Mouse (Mus musculus): ENCODE measurements around the gene Stk26.

Stk26 gene

DNA sequence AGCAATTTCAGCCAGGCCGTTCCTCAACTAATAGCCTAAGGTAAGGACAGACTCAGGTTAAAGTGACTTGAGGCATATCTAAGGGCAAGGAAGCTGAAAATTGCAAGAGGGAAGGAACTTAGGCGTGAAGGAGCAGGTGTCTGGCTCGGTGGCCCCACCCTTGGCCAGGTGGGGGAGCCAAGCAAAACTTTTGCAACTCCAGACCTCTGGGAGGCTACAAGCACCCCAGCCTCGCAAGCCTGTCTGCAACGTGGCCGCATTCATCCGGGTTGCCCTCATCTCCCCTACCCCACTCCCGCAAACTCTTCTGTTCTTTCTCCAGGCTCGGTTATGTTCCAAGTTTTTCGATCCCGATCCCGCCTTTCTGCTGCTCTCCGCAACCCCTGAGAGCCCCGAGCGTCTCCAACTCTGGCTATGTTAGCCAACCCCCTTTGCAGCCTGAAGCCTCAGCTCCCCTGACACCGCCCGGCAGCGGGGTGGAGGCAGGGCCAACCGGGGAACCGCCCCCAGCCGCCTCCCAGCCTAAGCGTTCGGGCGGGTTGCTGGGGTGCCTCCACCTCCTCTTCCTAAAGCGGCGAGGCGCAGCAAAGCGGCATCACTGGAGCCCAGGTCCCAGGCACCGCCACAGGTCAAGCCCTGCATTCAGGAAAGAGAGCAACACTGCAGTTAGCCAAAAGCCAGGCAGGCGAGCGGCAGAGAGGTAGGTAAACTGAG is at the start of gene Stk26:
Stk26 (plus strand) TSS at position 201 of the 714 bp plus-strand sequence.
- peak; percentile 15 for DNase-seq

DNA sequence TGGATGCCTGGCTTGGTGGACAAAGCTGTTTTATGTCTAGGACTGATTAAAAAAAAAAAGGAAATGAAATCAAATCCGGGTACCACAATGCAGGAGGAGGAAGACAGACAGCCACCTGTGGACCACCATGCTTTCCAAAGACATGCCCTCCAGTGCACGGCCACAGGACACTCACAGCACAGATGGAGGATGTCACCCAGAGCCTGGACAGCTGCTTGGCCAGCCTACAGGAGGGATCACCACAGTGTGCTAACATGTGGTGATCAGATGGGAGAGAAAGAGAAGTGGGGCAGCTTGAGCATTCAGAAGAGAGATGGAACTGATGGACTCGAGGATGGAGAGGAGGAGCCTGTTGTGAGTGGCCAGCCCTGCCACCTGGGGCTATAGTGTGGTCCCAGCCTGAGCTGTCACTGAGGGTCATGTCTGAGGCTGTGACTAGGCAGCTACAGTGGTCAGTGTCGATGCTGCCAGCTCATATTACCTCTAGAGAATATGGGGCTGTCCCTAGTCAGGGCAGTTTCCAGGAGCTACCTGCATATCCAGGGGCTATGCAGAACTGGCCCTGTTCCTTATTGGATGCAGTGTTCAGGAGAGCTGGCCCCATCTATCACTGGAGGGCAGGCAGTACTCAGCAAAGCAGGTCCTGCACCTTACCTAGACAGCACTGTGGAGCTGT is 47.7 kb upstream of the Stk26 start:
- no peak for DNase-seq

DNA sequence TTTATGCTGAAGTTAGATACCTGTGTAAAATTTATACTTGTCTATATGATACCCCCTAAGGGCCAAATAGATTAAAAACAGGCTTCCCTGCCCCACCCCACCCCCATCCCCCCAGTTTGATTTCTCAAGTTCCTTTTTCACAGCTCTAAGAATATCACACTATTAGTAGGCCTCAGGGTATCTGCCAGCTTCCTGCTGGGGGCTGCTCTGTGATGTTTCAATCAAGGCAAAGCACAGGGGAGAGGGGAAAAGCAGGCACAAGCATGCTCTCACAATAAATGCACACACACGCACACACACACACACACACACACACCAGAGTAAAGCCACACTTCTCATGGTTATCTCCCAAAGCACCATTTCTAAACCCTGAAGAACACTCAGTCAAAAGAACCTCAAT is 43.0 kb upstream of the Stk26 start:
- DNase-seq = no peak

DNA sequence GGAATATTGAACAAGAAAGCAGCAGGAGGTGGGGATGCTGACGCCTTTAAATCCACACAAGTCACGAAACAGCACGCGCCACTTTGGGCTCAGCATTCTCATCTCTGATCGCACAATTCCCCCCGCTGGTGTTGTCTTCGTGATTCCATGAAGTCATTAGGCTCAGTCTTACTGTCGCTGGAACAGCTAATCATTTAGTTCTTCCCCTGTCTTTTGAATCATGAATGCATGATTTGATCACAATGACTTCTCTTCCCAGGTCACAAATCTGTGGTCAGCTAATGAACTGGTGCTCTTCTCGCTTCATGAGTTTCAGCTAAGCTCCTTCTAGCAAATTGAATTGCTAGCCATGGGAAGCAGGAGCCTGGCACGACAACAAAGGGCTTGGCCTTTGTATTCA is 42.3 kb upstream of the Stk26 start:
- no peak for DNase-seq

DNA sequence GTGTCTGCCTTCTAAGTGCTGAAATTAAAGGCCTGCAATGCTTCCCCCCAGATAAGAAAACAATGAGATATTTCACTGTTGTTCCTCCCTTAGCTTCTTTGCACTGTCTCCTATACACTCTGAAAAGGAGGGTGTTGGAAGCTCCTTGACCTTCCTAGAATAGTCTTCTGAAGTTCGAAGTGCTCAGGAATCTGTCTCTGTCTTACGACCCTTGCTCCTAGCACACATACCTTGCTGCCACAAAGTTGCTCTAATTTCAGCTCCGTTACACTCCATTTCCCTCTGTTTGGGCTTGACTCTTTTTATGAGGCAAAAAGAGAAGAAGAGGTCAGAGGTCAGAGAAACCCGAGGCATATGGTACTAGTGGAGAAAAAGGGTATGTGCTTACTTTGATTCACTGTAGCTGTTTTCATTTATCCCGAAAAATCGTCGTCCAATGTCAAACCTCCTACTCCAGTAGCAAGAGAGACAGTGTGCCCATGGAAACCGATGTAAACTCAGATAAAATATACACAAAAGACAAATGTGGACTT is 41.1 kb upstream of the Stk26 start:
- DNase-seq = no peak

DNA sequence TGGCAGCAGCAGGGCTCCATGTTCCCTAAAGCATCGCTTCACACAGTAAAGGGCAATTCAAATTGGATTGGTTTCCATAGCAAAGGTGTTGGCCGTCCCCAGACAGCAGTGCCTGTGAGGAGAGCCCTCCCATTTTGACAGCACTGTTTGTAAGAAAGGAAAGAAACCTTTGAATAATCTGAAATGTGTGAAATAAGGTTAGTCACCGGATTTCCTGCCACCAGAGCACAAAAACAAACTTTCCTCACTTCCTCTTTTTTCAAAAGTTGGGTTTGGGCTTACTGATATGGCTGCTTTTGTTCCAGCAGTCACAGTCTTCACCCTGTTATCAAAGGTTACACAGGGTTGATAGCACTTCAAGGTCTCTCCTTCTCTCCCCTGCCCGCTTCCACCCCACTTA is 35.2 kb upstream of the Stk26 start:
- DNase-seq = no peak

DNA sequence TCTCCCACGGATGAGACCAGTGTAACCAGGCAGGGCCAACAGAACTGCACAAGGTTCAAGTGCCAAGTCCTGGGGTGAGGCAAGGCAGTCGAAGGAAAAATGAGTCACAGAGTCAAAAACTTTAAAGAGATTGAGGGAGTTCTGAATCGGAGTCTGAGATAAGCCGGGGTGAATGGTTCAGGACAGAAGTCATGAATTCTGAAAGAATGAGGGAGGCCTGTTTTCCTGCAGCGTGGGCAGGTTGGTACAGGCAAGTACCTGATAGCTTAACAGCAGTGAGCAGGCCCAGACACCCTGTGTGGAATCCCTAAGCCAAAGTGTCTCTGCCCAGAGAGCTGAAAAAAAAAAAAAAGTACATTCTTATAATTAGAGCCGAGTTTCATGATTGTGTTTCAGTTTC is 17.0 kb upstream of the Stk26 start:
- DNase-seq = no peak

DNA sequence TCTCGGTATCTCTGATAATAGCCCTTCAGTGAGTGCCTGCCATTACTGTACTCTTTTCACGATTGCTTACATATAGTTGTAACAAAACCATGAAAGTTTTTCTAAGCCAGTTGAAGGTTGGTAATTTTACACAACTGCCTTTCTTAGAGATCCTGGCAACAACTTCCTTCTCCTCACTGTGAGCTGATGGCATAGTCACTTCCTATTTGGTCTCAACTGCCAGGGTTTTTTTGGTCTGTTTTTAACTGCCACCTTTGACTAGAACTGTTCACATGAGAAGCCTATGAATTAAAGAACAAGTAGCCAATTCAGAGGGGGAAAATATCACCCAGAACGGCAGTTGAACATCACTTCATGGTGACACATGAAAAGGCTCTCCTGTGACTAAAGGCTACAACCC is 5.3 kb upstream of the Stk26 start:
- no peak for DNase-seq

DNA sequence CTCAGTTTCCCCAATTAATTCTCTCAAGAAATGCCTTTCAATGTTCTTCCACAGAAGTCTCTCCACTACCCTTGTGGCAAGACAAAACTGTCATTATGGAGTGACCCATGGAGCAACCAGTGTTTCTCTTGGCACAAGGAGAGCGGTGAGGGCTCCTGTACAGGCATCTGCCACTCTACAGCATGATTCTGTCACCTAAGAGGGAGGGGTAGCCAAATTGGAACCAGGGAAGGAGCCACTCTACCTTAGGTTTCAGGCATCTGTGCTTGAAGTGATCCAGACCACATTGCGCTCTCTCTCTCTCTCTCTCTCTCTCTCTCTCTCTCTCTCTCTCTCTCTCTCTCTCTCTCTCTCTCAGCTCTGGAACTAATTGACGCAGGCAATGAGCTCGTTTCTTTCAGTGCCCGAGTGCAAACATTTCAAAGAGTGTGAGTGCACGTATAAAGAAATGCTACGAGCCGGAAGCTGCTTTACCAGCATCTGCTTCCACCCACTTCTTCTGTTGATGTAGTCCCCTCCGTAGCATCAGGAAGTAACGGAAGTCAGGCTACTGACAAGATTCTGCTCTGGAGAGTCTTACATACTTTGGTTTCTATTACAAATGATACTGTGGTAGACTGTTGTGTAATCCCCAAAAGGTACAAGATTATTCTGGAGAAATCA is 4.7 kb upstream of the Stk26 start:
- no peak for DNase-seq

DNA sequence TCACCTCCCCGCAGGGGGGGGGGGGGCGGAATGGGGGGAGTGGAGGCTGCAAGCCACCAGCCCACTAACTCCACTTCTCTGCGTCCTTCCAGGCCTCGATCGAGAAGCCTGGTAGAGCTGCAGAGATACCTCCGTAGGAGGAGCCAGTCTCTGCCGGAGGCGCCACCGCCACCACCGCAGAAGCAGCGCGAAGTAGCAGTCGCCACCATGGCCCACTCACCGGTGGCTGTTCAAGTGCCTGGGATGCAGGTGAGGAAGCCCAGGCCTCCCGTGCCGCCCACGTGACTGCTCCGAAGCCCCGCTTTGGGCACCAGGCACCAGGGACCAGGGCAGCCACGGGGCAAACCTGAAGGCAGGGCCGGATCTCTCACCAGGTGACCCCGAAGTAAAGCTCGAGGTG is 740 bp downstream of the Stk26 start:
- DNase-seq = peak; percentile 12

DNA sequence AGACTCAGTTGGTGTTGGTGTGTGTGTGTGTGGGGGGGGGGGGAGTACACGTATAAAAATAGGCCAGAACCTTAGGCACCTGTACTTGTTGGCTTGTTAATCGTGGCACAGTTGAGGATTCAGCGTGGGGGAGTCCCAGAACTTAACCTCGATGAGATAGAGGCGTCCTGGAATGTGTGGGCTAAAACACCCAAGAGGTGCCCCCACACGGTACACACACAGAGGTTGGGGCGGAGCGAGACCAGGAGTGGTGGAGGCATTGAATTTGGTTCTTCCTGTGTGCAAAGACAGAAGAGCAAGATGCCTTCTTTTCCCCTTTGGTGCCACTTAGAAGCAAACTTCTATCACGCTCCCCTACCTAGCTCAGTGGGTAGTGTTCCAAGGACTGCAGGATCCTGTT is 1.2 kb downstream of the Stk26 start:
- DNase-seq = no peak

DNA sequence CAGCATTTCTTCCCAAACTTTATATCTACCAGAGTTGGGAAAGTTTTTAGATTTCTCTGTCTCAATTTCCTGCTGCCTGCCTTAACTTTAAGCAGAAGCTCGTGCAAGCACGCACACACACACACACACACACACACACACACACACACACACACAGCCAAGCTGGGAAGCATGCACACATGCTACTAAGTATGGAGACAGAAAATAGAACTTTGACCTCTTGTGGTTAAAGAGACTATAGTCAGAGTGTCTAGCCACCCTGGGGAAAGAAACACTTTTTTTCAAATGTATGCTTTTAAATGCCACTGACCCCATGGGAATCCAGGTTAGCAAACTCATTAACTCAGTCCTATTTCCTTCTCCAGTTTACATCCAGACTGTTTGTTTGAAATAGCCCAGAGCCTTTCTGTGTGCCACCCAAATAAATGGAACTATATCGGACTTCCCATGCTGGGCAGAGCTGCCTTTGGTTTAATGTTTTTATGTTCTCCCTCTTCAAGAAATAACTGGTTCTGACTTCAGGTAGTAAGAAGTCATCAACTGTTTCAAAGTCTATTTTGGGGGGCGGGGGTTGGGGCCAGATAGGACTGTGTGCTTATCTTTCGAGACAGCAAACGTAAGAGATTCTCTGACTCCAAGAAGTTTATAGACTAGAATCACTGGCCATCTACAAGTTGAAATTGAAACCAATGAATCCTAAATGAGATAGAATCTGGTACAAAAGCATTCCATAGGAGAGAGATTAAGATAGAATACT is 9.8 kb downstream of the Stk26 start:
- DNase-seq = no peak

DNA sequence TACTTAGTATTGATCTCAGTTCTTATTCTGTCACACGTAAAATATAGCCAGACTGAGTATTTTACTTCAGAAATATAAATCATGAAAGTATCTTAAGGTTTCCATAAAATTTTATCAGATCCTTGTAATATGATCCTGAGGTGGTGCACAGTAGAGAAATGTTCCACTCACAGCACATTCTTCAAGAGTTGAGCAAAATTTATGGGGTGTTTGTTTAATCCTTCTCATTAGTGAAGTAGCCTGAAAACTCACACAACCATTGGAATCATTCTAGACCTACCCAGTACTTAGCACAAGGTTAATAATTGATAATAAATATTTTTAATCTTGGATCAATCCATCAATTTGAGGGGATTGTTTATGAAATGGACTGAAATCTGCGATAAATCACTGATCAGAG is 22.9 kb downstream of the Stk26 start:
- DNase-seq = no peak

DNA sequence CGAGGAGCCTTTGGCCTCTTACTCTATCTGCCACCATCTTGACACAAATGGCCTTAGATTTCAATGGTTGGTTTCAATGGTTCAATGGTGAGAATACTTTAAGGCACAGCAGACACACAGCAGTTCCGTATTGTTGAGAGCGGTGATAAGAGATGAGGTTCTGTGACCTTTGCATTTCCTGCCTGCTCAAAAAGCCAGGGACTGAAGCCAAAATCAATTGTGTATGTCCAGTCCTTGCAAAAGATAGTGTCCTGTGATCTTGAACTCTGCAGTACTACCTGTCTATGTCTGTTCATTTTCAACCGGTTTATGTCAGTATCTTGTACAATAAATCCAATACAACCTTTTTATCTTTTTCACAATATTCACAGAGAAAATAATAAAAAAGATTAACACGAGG is 23.9 kb downstream of the Stk26 start:
- no peak for DNase-seq

DNA sequence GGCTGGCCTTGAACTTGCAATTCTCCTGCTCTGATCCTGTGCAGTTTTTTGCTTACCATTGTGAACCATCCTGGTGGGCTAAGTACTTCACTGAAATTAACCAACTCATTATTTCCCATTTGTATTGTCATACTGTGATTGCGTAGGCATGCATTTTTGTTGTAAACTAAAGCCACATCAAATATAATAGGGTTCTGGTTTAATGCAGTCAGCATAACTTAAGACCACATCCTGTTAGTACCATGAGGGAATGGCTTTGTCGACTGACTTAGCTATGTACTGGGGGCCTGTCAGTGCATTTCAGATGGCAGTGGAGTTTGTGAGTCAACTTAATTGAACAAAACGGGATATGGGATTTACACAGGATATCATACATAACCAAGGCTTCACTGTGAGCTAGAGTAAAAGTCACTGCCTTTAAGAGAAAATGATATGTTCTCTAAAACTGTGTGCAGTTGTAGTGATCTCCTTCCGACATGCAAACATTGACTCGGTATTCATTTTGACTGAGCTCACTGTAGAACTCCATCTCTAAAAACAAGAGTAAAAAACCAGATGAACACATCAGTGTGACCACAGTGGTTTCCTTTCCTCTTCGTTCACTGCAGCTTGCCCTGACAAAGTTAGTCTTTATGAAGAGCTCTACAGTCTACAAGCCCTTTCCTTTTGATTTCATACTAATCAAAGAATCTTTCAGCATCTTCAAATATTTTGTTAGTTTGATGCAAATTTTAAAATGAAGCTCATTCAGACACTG is 33.6 kb downstream of the Stk26 start:
- no peak for DNase-seq

DNA sequence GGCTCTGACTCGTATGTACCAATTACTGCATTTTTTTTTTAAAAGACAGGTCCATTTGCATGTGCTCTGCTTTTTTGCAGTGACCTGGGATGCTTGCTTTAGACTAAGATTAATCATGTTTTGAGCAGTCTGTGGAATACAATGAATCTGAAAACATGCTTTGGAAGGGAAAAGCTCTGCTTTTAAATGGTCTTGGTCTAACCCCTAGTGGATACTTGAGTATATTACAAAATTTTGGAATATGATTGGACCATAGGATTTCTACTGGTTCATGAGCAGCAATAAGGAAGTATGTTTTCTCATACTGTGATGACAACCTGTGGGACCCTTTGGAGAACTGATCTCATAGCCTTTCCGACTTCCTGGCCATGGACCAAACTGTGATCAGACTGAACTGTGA is 47.2 kb downstream of the Stk26 start:
- DNase-seq = no peak

DNA sequence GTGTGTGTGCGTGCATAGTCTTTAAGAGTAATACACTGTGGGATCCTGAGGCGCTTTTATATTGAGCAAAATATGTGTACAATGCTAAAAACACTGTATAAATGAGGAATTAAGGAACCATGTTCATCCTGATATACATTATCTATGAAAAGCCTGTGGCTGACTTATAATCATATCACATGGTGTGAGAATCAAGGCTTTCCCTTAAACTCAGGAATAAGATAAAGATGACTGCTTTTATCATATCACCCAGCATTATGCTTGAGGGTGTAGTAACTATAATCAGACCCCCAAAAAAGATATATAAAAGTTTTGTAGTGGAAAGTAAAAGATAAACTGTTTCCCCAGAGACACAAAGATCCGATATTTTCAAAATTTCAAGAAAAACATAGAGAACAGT is 62.6 kb downstream of the Stk26 start:
- no peak for DNase-seq

DNA sequence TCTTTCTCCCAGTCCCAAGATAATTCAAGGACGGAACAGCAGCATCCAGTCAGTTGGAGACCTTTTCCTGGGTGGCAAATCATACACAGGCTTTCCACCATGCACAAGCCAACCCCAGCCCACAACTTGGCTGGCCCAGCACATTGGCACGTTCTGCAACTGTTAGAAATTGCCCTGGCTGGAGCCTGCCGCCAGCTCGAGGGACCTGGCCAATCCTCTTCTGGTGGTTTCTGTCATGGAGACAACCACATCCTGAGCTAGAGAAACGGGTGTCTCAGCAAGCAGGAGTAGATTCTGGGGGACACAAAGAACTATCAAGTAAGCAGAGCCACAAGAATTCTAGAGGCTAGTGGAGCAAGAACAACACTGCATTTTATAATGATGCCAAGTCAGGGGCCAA is 69.1 kb downstream of the Stk26 start:
- DNase-seq = no peak

DNA sequence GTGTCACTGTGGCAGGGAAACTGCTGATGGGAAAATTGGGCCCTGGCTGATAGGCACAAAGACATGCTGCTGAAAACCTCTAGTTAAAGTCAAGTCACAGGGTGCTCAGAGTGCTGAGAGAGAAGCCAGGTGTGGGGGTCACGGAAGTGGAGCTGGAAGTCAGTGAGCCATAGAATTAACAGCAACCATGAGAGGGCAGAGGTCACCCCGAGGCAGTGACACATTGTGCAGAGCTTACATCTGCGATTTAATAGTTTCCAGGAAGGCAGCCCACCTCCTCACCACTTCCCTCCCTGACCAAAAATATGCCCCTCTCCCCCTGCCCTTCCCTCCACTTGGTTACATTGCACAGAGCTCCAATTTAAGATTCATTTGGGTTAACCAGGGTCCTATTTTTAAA is 76.5 kb downstream of the Stk26 start:
- no peak for DNase-seq

DNA sequence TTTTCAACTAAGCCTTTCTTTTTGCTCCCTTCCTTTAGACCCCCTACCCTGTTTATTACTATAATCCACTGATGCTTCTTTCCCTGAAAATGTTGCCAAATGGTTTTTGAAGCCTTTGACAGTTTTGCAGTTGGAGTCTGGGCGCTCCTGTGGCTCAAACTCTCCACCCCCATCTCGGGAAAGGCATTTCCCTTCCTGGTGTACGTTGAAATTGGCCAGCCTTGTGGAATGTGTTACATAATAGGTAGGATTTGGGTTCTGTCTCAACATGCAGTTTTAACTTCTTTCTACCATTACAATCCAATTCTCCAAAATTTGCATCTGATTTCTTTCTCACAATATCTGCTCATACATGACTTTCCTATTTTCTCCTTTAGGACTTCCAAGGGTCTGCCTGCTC is 77.9 kb downstream of the Stk26 start:
- DNase-seq = no peak

DNA sequence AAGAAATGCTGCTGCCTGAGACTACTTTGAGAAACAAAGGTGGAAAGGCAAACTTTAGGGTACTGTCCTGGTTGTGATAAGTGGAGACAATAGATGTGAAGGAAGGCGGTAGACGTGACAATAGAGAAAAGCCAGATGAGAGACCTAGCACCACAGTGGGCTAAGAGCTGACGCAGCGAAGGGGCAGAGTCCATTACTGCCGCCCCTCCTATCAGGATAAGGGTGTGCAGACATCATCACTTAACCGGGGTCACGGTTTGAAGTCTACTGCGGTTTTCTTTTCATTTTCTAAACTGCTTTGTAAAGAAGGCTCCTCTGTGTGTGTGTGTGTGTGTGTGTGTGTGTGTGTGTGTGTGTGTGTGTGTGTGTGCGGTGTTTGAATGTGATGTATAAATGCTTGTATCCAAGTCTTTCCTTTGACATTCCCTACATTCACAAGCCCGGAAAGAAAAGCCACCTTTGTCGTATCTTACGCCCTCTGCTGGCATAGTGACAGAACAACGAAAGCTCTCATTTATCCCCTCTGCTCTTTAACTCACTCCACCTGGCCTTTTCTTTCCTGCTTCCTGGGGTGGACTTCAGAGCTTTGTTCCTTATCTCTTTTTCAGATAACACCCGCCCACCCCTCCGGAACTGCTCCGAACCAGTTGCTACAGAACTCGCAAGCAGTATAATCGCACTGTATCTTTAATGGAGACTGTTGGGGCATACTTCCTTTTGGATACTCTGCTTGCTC is 84.0 kb downstream of the Stk26 start:
- no peak for DNase-seq

Measured in right cerebral cortex, postnatal 14 days (tissue).